Mouse (Mus musculus) heart, embryonic 16.5 days (tissue): ENCODE data around the gene Iqcb1. TPM values are rescaled to one million over a fixed set of nuclear protein-coding genes. Genes with fewer than 3 reads are reported as not detected.

Experiments used
- ATAC-seq: fragments of 200-750 bp; cut with Nextera tagmentation; replicated peaks from 2 replicates; pipeline ENCODE4 v1.8.0; 2017; ENCODE audit warnings: moderate number of reproducible peaks; ENCODE audit not compliant: insufficient read depth, low FRiP score; ENCODE audit errors: extremely low read depth
- H3K27ac ChIP-seq: fragments of 300-500 bp; sonication (generic); 2 replicates; pipeline ENCODE4 v1.5.1; 2014; ENCODE audit warnings: mild to moderate bottlenecking, low read length, control low read depth, moderate library complexity
- H3K27me3 ChIP-seq: fragments of 300-500 bp; sonication (generic); 2 replicates; pipeline ENCODE4 v1.6.1; 2014; ENCODE audit warnings: low read length, mixed read lengths; ENCODE audit not compliant: control insufficient read depth, insufficient read depth
- H3K36me3 ChIP-seq: fragments of 300-500 bp; sonication (generic); 2 replicates; pipeline ENCODE4 v1.6.1; 2014; ENCODE audit not compliant: control insufficient read depth, insufficient read depth
- H3K4me1 ChIP-seq: fragments of 300-500 bp; sonication (generic); 2 replicates; pipeline ENCODE4 v1.6.1; 2014; ENCODE audit warnings: low read length, mixed read lengths; ENCODE audit not compliant: control insufficient read depth, insufficient read depth
- H3K4me2 ChIP-seq: fragments of 300-500 bp; sonication (generic); 2 replicates; pipeline ENCODE4 v1.6.1; 2014; ENCODE audit warnings: low read depth, mild to moderate bottlenecking, control low read depth, low read length
- H3K4me3 ChIP-seq: fragments of 300-500 bp; sonication (generic); 2 replicates; pipeline ENCODE4 v1.5.1; 2014; ENCODE audit warnings: mild to moderate bottlenecking, control low read depth, low read length
- H3K9ac ChIP-seq: fragments of 300-500 bp; sonication (generic); 2 replicates; pipeline ENCODE4 v1.6.1; 2014; ENCODE audit warnings: low read length, control low read depth
- H3K9me3 ChIP-seq: fragments of 300-500 bp; sonication (generic); replicated peaks from 2 replicates; pipeline ENCODE4 v1.6.1; 2016; ENCODE audit warnings: low read length; ENCODE audit not compliant: control insufficient read depth
- WGBS: fragments of 180-500 bp; shearing (Covaris S2); extraction: QIAGEN DNeasy Blood & Tissue Kit; methylation state at CpG from one replicate; pipeline ENCODE4 v1.1.7; 2014; 5-methylcytosine and 5-hydroxymethylcytosine counted together
- polyA plus RNA-seq: library from polyadenylated mRNA; unstranded; fragments of >200 nt; fragmentation: Nextera tagmentation; extraction: Ambion mirVana; gene quantifications from 2 replicates; pipeline ENCODE4 v1.2.1, GENCODE M21; 2015

Iqcb1 gene
- polyA plus RNA-seq, result 21.2 and 21.6 TPM in 2 replicates

GRCm38 (mm10) chr16:36828054-36828786, at the start of gene Iqcb1:
Gene Iqcb1, plus strand, starts transcription at chr16:36828385.
- peak; percentile 99 for ATAC-seq
- Histone ChIP-seq H3K9me3 (no peaks in the 10 kb centered on the region), H3K27me3 (no peaks in the 10 kb centered on the region), H3K4me2 (peak within 1 kb of the TSS; percentile 94), H3K4me3 (peak within 1 kb of the TSS; percentile 75), H3K9ac (peak within 1 kb of the TSS; percentile 87), H3K27ac (no peak within 1 kb of the TSS), H3K4me1 (peaks cover 7% of the 10 kb centered on the region), H3K36me3 (no peaks in the 10 kb centered on the region)
- WGBS, result under 1% methylated on average over 64 of the region's 64 CpGs

DNA sequence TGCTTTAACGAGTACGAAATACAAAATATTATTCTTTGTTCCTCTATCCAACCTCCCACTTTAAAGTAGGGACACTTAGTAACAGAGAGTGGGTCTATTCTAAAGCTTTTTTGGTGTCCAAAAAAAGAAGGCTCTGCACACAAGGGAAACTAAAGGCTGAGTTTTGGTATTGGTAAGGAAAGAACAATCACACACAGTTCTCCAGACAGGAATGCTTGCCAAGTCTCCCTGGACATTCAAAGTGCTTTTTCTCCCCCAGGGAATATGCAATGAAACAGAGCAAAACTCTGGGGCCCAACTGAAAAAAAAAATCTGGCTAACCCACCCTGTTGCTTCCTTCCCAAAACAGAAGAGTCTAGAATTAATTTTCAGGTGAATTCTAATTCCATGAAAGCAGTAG, 44.0 kb upstream of the Iqcb1 start:
- no peak overlapping the region for H3K9ac ChIP-seq
- no peaks in the 10 kb centered on the region for H3K4me1 ChIP-seq
- peak overlapping the region; percentile 5; the same call in 1 of the 2 replicates for H3K4me2 ChIP-seq
- ATAC-seq, result no peak
- H3K4me3 ChIP-seq, result no peak overlapping the region
- H3K27ac ChIP-seq, result no peak overlapping the region
- H3K27me3 ChIP-seq, result no peaks in the 10 kb centered on the region
- no peaks in the 10 kb centered on the region for H3K9me3 ChIP-seq
- no peaks in the 10 kb centered on the region for H3K36me3 ChIP-seq
- 86% methylated on average over 2 of the region's 2 CpGs for WGBS

- 53% methylated on average over 10 of the region's 10 CpGs for WGBS
- Histone ChIP-seq H3K4me3 (no peak within 1 kb of the TSS), H3K27ac (no peak within 1 kb of the TSS), H3K9ac (no peak within 1 kb of the TSS), H3K4me2 (peak within 1 kb of the TSS; percentile 5; the same call in 1 of the 2 replicates), H3K4me1 (no peaks in the 10 kb centered on the region), H3K36me3 (no peaks in the 10 kb centered on the region), H3K9me3 (no peaks in the 10 kb centered on the region), H3K27me3 (no peaks in the 10 kb centered on the region)
- no peak for ATAC-seq
Measured at GRCm38 (mm10) chr16:36784594-36785313, 43.4 kb upstream of the Iqcb1 start, which contains the start of gene Slc15a2. Gene Slc15a2, minus strand, starts transcription at chr16:36784962.

DNA sequence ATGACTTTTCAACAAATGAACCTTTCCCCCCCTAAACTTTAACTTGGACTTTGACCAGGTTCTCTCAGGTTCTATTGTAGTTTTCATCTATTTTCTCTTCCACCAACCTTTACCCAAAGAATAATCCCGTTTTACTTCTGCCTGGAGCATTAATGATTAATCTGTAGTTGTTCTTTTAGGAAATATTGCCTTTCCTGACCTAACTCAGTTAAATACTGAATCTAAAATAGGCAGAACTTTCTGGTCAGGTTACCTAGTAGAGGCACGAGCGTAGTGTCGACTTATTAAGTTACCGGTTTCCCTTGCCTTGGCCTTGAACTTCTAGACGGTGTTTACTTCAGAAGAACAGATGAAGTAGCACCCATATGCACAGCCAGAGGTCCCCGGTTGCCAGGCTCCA, 41.7 kb upstream of the Iqcb1 start:
- Histone ChIP-seq H3K9me3 (no peaks in the 10 kb centered on the region), H3K4me3 (no peak overlapping the region), H3K4me2 (no peak overlapping the region), H3K4me1 (no peaks in the 10 kb centered on the region), H3K27ac (no peak overlapping the region), H3K36me3 (no peaks in the 10 kb centered on the region), H3K27me3 (no peaks in the 10 kb centered on the region), H3K9ac (no peak overlapping the region)
- WGBS, result 84% methylated on average over 7 of the region's 7 CpGs
- no peak for ATAC-seq

DNA sequence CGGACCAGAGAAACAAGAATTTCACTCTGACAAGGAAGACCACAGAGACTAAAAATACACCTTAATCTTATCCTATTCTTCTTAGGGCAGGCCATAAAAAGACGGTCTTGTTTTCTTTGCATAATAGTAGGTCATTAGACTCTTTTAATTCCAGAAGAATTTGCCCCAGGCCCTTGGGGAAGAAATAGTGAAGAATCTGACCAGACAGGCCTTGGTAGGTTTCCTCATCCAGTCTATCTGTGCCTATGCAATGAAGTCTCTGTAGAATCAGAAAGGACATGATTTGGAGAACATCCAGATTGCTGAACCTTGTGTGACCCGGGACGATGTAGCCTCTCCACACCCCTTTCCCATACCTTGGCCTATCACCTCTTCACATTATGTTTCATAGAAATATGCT, 38.0 kb upstream of the Iqcb1 start:
- no peak overlapping the region for H3K4me2 ChIP-seq
- no peak overlapping the region for H3K9ac ChIP-seq
- no peaks in the 10 kb centered on the region for H3K36me3 ChIP-seq
- 69% methylated on average over 4 of the region's 4 CpGs for WGBS
- H3K27ac ChIP-seq, result no peak overlapping the region
- no peaks in the 10 kb centered on the region for H3K27me3 ChIP-seq
- ATAC-seq, result no peak
- H3K4me3 ChIP-seq, result no peak overlapping the region
- H3K4me1 ChIP-seq, result no peaks in the 10 kb centered on the region
- no peaks in the 10 kb centered on the region for H3K9me3 ChIP-seq

DNA sequence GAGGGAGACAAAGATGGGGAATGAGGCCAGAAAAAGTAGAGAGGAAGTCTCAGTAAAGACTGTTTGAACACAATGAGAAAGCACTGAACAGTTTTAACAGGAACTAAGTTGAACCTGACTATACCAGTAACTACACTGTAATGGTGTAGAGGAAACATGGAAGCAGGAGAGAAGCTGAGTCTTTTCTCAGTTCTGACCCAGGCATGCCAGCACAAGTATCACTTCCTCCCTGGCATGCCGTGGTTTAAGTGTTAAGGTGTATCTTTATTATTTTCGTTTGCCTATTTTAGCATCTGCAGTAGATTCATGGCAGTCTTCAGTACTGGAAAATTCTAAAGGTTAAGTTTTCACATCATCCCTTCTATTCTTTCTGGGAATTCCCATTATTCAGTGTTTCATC, 33.2 kb upstream of the Iqcb1 start:
- Histone ChIP-seq H3K27ac (no peak overlapping the region), H3K4me2 (no peak overlapping the region), H3K36me3 (no peaks in the 10 kb centered on the region), H3K4me1 (no peaks in the 10 kb centered on the region), H3K9me3 (no peaks in the 10 kb centered on the region), H3K9ac (no peak overlapping the region), H3K4me3 (no peak overlapping the region), H3K27me3 (no peaks in the 10 kb centered on the region)
- 54% methylated on average over 2 of the region's 2 CpGs for WGBS
- ATAC-seq, result no peak

- no peaks in the 10 kb centered on the region for H3K4me1 ChIP-seq
- no peaks in the 10 kb centered on the region for H3K27me3 ChIP-seq
- H3K4me3 ChIP-seq, result no peak overlapping the region
- H3K36me3 ChIP-seq, result no peaks in the 10 kb centered on the region
- H3K9ac ChIP-seq, result no peak overlapping the region
- no peak overlapping the region for H3K4me2 ChIP-seq
- ATAC-seq, result no peak
- peaks cover 2% of the 10 kb centered on the region; the same call in 1 of the 2 replicates for H3K9me3 ChIP-seq
- H3K27ac ChIP-seq, result no peak overlapping the region
- 72% methylated on average over 2 of the region's 2 CpGs for WGBS
Measured at GRCm38 (mm10) chr16:36798334-36798733, 29.9 kb upstream of the Iqcb1 start.

DNA sequence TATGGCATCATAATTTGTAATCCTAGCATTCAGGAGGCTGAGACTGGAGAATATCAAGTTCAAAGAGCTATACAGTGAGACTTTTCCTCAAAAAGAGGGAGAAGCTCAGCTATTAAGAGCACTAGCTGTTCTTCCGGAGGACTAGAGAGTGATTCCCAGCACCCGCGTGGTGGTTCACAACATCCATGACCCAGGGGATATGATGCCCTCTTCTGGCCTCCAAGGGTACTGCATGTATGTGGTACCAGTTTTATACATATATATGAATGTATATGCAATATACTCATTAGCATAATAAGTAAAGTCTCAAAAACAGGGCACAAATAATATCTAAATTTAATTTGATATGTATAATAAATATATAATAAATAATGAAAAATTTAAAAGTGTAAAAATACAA, 25.8 kb upstream of the Iqcb1 start:
- H3K4me1 ChIP-seq, result no peaks in the 10 kb centered on the region
- H3K36me3 ChIP-seq, result no peaks in the 10 kb centered on the region
- ATAC-seq, result no peak
- no peaks in the 10 kb centered on the region for H3K27me3 ChIP-seq
- H3K27ac ChIP-seq, result no peak overlapping the region
- H3K4me3 ChIP-seq, result no peak overlapping the region
- 85% methylated on average over 3 of the region's 3 CpGs for WGBS
- peaks cover 2% of the 10 kb centered on the region; the same call in 1 of the 2 replicates for H3K9me3 ChIP-seq
- no peak overlapping the region for H3K4me2 ChIP-seq
- H3K9ac ChIP-seq, result no peak overlapping the region

DNA sequence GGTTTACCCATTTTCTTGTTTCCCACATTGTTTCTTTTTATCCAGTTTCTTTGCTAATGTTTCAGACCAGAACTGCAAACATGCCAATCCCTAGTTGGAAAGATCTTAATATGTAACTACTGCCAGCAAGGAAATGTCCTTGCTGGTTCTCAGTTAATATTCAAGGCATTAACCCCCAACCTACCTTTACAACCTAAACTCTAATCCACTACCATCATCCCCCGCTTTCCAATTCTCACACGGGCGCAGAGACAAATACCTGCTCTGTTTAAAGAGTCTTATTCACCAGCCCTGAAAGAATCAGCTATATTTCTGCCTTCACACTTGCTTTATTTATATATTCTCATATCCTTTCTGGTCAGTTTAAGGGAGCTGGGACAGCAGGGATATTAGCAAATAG, 19.6 kb upstream of the Iqcb1 start:
- H3K9ac ChIP-seq, result no peak overlapping the region
- no peak for ATAC-seq

More for the DNA sequence above, 19.6 kb upstream of the Iqcb1 start:
- no peak overlapping the region for H3K4me3 ChIP-seq
- no peaks in the 10 kb centered on the region for H3K27me3 ChIP-seq
- H3K4me1 ChIP-seq, result no peaks in the 10 kb centered on the region
- H3K9me3 ChIP-seq, result no peaks in the 10 kb centered on the region
- no peak overlapping the region for H3K4me2 ChIP-seq
- 85% methylated on average over 3 of the region's 3 CpGs for WGBS
- no peak overlapping the region for H3K27ac ChIP-seq
- no peaks in the 10 kb centered on the region for H3K36me3 ChIP-seq
